Mouse (Mus musculus) lung, adult 18-20 months (tissue): ENCODE measurements at regions not wholly inside any gene's neighbourhood (a gene's known extent, or its start where the extent isn't known, plus 50 kb on each side); places are given as distances from the start of the nearest gene placed in this dataset.

Experiments
- DNase-seq, 2 experiments: peaks; one replicate each; pipeline ENCODE4 v3.0.0; 2022; ENCODE audit warnings: mixed read lengths in 2 of 2

DNA sequence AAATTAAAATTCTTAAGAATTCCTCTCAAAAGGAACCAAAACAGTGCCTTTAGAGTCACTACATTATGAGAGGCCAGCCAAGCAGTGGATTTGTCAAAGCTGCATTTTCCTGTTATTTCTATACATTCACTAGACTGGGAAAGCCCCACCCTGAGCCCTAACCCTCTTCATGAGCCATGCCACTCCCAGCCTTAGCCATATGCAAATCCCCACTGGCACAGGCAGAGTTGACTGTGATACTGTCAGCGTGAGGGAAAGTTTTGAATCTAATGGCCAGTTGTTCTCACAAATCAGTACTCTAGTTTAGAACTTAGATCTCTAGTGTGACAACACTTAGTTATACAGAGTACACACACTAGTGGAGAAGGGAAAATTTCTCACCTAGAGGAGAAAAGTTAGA lies 486.4 kb downstream of the Inhba start:
- DNase-seq: no peak

GRCm38 (mm10) chr13:16512876-16513275 lies 501.2 kb downstream of the Inhba start:
- no peak for DNase-seq

GRCm38 (mm10) chr13:16515195-16515594 lies 503.5 kb downstream of the Inhba start:
- DNase-seq: no peak

GRCm38 (mm10) chr13:16529036-16529435 lies 517.4 kb downstream of the Inhba start:
- DNase-seq: no peak

DNA sequence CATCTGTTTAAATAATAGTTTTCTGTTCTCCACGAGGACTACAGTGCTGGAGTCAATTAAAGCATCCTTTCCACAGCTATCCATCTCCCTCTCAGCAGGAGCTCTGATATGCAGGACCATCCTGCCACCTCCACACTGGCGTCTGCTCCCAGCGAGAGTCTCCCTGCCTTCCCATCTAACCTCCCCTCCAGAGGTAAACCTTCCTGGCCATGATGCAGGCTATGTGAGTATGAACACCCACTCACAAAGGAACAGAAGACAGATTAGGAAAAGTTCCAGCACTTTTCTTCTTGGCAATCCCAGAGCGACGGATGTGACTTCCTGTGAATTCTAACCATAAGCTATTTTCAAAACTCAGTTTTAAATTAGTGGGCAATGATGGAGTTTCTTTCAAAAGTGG lies 532.1 kb downstream of the Inhba start:
- DNase-seq: no peak

- no peak for DNase-seq
These were observed 538.4 kb downstream of the Inhba start for GRCm38 (mm10) chr13:16550060-16550459.

DNA sequence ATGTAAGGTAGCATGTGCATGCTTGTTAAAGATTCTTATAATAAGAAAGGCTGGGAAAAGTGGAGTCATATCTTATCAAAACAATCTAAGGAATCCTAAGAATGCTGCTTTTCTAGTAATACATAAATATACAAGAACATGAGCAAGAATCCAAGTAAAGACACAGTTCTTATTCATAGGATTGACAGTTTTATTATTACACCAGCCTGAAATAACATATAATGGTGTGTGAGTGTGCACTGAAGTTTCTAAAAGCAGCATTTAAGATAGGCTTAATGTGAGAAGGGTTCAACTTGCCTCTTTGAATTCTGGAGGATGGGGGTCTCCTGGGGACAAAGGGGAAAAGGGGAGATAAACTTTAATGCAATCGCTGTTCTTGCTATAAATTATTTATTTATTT lies 553.3 kb downstream of the Inhba start:
- DNase-seq: no peak

- no peak for DNase-seq
These were observed 562.4 kb downstream of the Inhba start for GRCm38 (mm10) chr13:16574069-16574468.

DNA sequence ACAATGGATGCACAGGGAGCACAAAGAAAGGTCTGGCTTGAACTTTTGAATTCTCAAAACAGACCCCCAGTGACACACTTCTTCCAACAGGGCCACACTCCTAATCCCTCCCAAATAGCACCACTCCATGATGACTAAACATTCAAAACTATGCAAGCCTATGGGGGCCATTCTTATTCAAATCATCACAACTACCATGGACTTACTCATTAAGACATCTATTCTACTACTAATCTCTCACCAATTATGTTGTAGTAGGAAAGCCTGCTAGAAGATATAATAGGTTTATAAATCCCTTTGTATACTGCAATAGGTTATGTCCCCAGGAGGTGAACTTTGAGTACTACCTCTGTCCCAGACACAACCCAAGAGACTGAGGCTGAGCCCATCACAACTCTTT lies 574.6 kb downstream of the Inhba start:
- no peak for DNase-seq

GRCm38 (mm10) chr13:16619755-16620154 lies 608.1 kb downstream of the Inhba start:
- DNase-seq: no peak

GRCm38 (mm10) chr13:16626584-16626983 lies 614.9 kb downstream of the Inhba start:
- no peak for DNase-seq

DNA sequence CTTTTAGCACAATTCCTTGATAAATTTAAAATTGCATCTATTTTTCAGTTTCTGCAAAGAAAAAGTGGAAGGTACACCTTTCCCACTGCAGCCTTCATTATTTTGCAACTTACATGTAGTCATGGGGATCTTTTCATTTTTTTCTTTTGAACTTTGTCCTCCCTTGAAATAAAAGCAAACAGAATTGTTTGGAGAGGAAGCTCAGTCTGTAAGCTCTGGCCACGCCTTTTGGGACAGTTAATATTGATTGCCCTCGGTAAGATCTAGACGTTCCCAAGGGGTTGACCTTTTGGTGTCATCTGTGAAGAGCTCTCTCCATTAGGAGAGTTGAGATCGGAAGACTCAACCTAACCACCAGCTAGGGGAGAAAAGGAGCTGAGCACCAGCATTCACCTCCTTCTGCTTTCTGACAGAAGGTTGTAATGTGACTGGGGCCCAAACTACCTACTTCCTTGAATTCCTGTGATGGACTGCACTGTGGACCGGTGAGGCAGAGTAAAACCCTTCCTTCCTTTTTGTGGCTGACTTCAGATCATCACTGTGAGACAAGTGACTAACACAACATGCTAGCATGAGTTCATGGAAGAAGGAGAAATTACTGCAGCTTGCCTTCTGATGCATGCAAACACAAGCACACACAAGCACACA lies 621.9 kb downstream of the Inhba start:
- no peak for DNase-seq

DNA sequence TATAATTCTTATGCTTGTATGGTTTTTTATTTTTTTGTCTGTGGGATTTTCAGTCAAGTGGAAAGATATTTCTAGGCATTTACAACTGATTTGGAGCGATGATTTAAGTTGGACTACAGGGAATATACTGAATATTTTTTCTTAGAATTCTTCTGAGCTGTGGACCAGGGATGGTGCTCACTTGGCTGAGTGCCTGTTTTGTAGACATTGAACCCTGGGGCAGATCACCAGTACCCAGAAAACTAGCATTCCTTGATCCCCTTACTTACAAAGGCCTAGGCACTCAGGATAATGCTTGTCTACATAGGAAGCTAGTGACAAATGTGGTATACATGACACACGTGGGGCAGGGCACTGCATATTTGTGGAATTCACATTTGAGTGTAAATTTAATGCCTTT lies 624.6 kb downstream of the Inhba start:
- no peak for DNase-seq

DNA sequence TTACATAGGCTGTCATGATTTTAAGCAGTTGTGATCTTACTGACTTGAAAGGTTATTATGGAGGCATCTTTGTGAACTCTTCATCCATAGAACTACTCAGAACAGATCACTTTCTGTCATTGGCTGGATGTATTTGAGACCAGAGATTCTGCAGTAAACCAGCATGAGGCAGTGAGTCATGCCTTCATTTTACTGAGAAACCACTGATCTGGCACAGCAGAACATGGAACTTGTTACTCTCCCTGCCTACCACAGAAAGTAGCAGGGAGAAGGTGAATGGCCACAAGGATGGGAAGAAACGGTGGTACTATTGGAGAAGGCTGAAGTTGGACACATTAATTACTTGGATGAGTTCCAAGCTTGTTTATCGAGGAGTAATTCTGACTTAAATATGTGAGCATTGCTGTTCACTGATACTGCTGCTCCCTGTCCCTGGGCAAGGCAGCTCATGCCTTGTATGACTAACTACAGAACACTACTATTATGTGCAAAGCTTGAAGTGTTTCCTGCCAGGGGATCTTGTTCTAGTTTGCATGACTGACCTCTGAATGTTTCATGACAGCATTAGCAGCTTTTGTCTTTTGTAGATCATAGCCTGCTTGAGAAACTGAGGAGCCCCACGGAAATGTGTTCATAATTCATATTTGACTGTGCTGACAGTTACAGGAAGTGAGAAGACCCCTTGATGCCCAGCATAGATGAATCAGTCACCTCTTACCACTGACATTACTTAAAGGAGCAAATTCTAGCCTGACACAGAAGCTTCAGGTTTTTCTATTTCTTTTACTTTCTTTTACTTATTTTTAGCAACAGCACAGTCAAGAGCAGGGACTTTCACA lies 630.2 kb downstream of the Inhba start:
- DNase-seq: no peak

DNA sequence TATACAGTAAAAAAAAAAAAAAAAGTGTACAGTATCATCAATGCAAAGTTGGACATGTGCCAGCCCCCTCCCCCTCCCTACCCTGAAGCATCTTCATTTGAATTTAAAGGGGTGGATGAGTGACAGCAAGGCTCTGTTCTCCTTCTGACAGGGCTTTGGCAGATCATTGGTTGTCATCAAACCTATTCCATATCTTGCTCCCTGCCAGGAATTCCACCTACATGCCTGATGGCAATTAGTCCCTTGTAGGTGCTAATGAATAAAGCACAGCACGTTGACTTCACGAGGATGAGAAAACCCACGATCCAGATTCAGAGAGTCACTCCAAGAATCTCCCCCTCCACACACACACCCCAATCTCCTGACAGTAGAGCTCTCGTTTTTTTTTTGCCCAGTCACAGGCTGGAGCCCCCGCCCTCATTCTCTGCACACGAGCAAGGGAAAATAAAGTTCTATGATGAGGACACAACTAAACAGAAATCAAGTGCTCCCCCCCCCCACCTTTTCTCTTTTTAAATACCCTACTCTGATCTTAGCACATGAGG lies 630.9 kb downstream of the Inhba start:
- no peak for DNase-seq

GRCm38 (mm10) chr13:16645311-16645710 lies 633.7 kb downstream of the Inhba start:
- DNase-seq: no peak

DNA sequence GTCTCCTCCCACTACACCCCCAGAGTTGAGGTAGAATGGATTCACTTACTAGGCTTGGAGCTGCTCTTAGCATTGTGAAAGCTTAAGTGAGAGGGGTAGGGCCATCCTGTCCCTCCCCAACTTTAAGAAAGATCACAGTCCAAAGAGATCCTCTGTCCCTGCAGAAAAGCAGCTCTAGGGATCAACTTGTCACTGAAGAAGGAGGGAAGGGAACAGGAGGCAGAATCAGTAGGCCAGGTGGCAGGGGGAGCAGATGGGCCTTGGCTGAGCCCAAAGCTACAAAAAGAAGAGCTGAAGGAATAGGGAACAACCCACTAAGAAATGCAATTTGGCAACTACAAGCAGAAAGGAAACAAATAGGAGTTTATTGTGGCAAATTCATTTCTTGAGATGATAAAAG lies 634.4 kb downstream of the Inhba start:
- no peak for DNase-seq

GRCm38 (mm10) chr13:16646649-16647048 lies 635.0 kb downstream of the Inhba start:
- no peak for DNase-seq

GRCm38 (mm10) chr13:16656110-16656509 lies 644.5 kb downstream of the Inhba start:
- DNase-seq: no peak

DNA sequence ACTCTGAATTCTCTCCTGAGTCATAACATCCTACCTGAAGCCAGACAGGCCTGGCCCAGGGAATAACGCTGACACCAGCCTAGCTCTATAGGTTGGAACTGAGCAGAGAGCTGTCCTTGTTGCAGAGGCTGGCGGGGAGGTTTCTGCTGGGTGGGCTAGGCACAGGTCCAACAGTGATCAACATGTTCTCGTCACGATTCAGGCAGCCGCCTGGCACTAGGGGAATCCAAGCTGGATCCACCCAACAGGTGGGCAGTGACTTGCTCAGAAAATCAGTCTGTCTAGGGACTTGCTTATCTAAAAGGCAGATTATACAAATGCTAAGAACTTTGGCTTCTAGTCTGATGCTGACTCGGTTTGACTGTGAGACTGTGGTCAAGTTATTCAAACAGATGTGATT lies 648.2 kb downstream of the Inhba start:
- no peak for DNase-seq

DNA sequence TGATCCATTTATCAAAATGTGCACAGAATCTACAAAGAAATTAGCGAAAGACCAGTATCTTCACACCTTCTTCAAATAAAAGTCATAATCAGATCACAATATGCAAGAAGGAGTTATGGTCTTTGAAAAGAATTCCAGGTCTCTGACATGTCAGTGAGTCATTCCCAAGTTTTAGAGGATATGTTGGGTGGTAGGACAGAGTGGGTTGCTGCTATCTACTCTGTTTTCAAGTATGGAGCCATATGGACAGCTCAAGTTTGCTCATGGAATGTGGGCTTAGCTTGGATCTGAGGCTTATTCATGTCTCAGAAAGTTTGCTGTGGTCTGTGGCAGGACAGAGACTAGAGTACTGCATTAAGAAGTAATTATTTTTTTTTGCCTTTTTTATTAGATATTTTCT lies 657.0 kb downstream of the Inhba start:
- no peak for DNase-seq

DNA sequence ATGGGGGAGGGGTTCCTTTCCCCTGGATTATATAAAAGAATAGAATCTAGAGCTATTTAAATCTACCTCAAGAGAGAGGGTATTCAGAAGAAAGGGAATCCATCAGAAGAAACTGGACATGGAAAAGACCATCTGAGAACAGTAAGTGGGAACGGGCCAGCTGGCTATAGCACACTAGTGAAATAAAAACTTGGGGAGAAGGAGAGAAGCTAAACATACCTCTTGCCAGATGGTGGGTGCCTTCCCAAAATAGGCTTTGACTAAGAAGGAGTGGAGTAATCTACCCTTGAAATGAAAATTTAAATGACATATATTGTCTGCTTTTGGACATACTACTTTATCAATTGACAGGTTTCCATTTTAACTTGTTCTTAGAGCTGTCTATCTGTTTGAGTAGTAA lies 657.6 kb downstream of the Inhba start:
- DNase-seq: no peak

DNA sequence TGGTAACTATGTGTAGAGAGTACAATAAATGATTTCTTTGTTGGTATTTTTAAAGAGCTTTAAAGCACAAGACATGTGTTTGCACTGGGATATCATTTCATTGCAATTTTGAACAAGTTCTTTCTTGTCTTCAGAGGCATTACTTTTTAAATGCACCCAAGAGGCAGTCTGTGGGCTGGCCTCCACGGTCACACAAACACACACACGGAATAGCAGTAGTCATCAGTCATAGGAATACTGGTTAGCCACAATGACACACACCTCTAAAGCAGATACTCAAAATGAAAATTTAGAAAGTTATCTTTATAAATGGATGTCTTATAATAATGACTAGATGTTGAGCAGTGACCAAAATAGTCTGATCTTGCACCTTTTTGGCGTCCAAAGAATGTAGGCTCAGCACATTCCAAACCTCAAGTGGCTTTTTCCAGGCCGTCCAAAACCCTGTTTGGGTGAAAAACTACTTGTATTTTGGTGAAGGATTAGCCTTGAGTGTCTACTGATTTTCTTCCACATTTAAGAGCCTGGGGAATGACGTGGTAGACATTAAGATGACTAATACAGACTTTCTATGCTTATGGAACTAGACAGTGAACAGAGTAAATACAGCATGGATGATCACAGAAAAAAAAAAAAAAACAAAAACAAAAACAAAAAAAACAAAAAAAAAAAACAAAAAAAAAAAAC lies 658.5 kb downstream of the Inhba start:
- DNase-seq: no peak

DNA sequence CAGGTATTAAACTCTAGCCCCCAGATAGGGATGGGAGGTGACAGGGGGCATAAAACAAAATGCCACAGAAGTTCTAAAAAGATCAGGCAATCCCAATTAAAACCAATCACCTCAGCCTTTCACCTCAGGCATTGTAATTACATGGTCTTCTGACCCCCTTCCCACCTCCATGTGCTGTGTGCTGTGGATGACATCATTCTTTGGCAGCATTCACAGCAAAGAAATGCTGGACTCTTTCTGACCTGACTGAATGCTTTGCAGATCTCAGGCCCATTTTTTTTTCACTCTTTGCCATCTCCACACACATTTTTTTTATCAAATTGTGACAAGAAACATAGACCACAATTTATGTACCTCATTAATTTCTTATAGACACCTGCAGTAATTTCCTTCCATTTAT lies 659.1 kb downstream of the Inhba start:
- DNase-seq: no peak
